Mouse (Mus musculus) liver, postnatal 0 days (tissue): ENCODE results near the gene Nfe2l2.

Experiments
- CTCF ChIP-seq: sonication (generic); IDR thresholded peaks from 2 replicates; pipeline ENCODE4 v1.5.1; 2016; ENCODE audit warnings: antibody characterized with exemption, low read depth
- EP300 ChIP-seq: IDR thresholded peaks from 2 replicates; pipeline ENCODE4 v1.6.1; 2016; ENCODE audit warnings: antibody characterized with exemption, low read depth, mild to moderate bottlenecking

DNA sequence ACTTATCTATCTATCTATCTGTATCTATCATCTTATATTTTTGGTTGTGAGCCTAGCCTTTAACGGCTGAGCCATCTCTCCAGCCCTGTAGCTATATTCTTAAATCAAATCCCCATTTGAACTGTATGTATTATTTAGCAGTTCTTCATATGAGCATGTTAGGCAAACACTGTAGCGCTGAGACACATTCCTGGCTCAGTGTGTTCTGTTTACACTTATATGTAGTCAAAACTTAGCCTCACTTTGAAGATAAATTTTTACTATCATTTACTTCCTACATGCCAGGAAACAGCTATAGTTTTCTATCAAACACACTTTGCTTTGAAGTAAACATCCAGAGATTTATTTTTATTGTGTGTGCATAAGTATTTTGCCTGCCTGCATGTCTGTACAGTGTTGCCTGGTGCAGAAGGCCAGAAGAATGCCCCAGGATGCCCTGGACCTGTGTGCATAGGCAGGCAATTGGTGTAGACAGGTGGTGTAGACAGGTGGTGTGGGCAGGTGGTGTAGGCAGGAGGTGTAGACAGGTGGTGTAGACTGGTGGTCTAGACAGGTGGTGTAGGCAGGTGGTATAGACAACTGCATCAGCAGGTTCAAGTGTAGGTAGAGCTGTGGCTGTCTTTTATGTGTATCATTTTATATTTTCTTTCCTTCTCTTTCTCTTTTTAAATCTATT lies 45.7 kb upstream of the Nfe2l2 start:
- TF ChIP-seq CTCF (no peak), EP300 (no peak)
